Mouse (Mus musculus) neutrophil, adult 5-6 weeks (primary cell): Measurements from ENCODE around the gene Xrcc3. TPM values are rescaled to one million over a fixed set of nuclear protein-coding genes. Genes with fewer than 3 reads are reported as not detected.

Experiments used
- ATAC-seq: fragments of 151-379, 151-347 bp; 2 replicates; pipeline ENCODE4 v1.8.0; 2017; ENCODE audit warnings: mild to moderate bottlenecking, moderate TSS enrichment; ENCODE audit not compliant: insufficient number of reproducible peaks, poor library complexity, low FRiP score, severe bottlenecking; ENCODE audit errors: extremely low read depth
- total RNA-seq: library from RNA; stranded (forward); fragments of 200-1000 nt; gene quantifications from 2 replicates; pipeline ENCODE4 v1.2.3, GENCODE M21; 2017

The Xrcc3 gene
- 0.58 and 0.61 TPM in 2 replicates for total RNA-seq

- peak; percentile 94 for ATAC-seq
These were observed at the start of gene Xrcc3, which contains the start of gene Zfyve21 for GRCm38 (mm10) chr12:111813766-111814617. Xrcc3 (minus strand) TSS chr12:111813873. Zfyve21 (plus strand) TSS chr12:111814170.

GRCm38 (mm10) chr12:111855448-111855847 lies 41.8 kb upstream of the Xrcc3 start:
- no peak for ATAC-seq

- no peak for ATAC-seq
These were observed 39.9 kb upstream of the Xrcc3 start for GRCm38 (mm10) chr12:111853546-111853945.

- ATAC-seq: no peak
These were observed 39.4 kb upstream of the Xrcc3 start for GRCm38 (mm10) chr12:111853011-111853436.

GRCm38 (mm10) chr12:111851745-111852144 lies 38.1 kb upstream of the Xrcc3 start:
- ATAC-seq: 0 out of 2 replicates have a peak, but pooled peaks have one; percentile 1

- ATAC-seq: no peak
These were observed 37.6 kb upstream of the Xrcc3 start for GRCm38 (mm10) chr12:111851235-111851634.

- 0 out of 2 replicates have a peak, but pooled peaks have one; percentile 6 for ATAC-seq
These were observed 34.7 kb upstream of the Xrcc3 start for GRCm38 (mm10) chr12:111848300-111848798.

- no peak for ATAC-seq
These were observed 33.1 kb upstream of the Xrcc3 start for GRCm38 (mm10) chr12:111846815-111847214.

GRCm38 (mm10) chr12:111845953-111846352 lies 32.3 kb upstream of the Xrcc3 start:
- ATAC-seq: no peak

- ATAC-seq: no peak
These were observed 29.8 kb upstream of the Xrcc3 start for GRCm38 (mm10) chr12:111843470-111843869.

GRCm38 (mm10) chr12:111842565-111843433 lies 29.1 kb upstream of the Xrcc3 start:
- no peak for ATAC-seq

- no peak for ATAC-seq
These were observed 19.8 kb upstream of the Xrcc3 start for GRCm38 (mm10) chr12:111833457-111833856.

GRCm38 (mm10) chr12:111832643-111833042 lies 19.0 kb upstream of the Xrcc3 start:
- ATAC-seq: no peak

GRCm38 (mm10) chr12:111830375-111830774 lies 16.7 kb upstream of the Xrcc3 start:
- no peak for ATAC-seq

- no peak for ATAC-seq
These were observed 16.3 kb upstream of the Xrcc3 start for GRCm38 (mm10) chr12:111829954-111830353.

GRCm38 (mm10) chr12:111829447-111829846 lies 15.8 kb upstream of the Xrcc3 start:
- ATAC-seq: no peak

- ATAC-seq: no peak
These were observed 13.9 kb upstream of the Xrcc3 start for GRCm38 (mm10) chr12:111827556-111827955.

- no peak for ATAC-seq
These were observed 8.3 kb upstream of the Xrcc3 start for GRCm38 (mm10) chr12:111821931-111822330.

GRCm38 (mm10) chr12:111820708-111821107 lies 7.0 kb upstream of the Xrcc3 start:
- ATAC-seq: no peak
